Mouse (Mus musculus): ENCODE measurements around the gene Zyx.

The Zyx gene

GRCm38 (mm10) chr6:42395960-42396809 is 46.8 kb downstream of the Zyx start:
- CTCF ChIA-PET = no interaction called here

GRCm38 (mm10) chr6:42397041-42397657 is 47.7 kb downstream of the Zyx start:
- CTCF ChIA-PET = no interaction called here

GRCm38 (mm10) chr6:42398285-42398684 is 48.9 kb downstream of the Zyx start:
- CTCF ChIA-PET = no interaction called here

- CTCF ChIA-PET = no interaction called here
Measured at GRCm38 (mm10) chr6:42398998-42399397, 49.6 kb downstream of the Zyx start.

- CTCF ChIA-PET = no interaction called here
Measured at GRCm38 (mm10) chr6:42399938-42400337, 50.5 kb downstream of the Zyx start, which contains the start of gene Tas2r143. Tas2r143 (plus strand) TSS chr6:42400238.

- CTCF ChIA-PET = no interaction called here
Measured at GRCm38 (mm10) chr6:42405134-42405533, 55.7 kb downstream of the Zyx start, which contains the start of gene Tas2r135. Tas2r135 (plus strand) TSS chr6:42405434.
